Mouse (Mus musculus): Measurements from ENCODE around the gene Entpd5. TPM values are rescaled to one million over a fixed set of nuclear protein-coding genes. Genes with fewer than 3 reads are reported as not detected.

The Entpd5 gene
- polyA plus RNA-seq, 2 experiments: 7.7 to 12.2 TPM

DNA sequence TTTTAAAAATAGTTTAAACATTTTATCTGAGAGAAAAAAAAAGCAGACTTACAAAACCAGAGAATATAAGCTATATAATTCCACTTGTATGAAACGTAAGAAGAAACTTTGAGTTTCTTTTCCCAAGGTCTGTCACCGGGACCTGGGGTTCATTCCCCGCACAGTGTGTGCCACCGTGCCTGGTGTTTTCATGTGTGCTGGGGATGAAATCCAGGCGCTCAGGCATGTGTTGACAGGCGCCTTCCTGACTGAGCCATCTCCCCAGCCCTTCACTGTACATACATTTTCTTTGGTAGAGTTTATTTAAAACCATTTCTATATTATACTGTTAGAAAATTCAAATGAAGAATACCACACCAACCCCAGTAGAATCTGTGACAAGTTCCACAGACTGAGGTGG is 18.5 kb downstream of the Entpd5 start:
- no peak for DNase-seq (ENCODE audit: low spot score)
- no peak overlapping the region for H3K9ac ChIP-seq (ENCODE audit: low read depth, low read length, severe bottlenecking)
- WGBS: 63% methylated on average over 6 of the region's 6 CpGs
- H3K36me3 ChIP-seq (ENCODE audit: control insufficient read depth, insufficient read depth, low read length): no peaks in the 10 kb centered on the region
- no peak overlapping the region for H3K27ac ChIP-seq (replicated peaks; ENCODE audit: low read depth, low read length)
- H3K9me3 ChIP-seq (ENCODE audit: control insufficient read depth, low read length): no peaks in the 10 kb centered on the region
- no peak overlapping the region for H3K4me3 ChIP-seq (replicated peaks; ENCODE audit: low read length)
- H3K4me2 ChIP-seq (replicated peaks; ENCODE audit: low read depth, low read length, severe bottlenecking): no peak overlapping the region
- TF ChIP-seq POLR2A (IDR thresholded peaks at IDR 0.05; ENCODE audit: borderline replicate concordance, extremely low read depth, insufficient read depth, insufficient read length): no peak
- no peaks in the 10 kb centered on the region for H3K27me3 ChIP-seq (ENCODE audit: control insufficient read depth, insufficient read depth, low read length)
- H3K4me1 ChIP-seq (ENCODE audit: control insufficient read depth, insufficient read depth, low read length): no peaks in the 10 kb centered on the region
- no peak for ATAC-seq (ENCODE audit: low FRiP score, low read depth)

DNA sequence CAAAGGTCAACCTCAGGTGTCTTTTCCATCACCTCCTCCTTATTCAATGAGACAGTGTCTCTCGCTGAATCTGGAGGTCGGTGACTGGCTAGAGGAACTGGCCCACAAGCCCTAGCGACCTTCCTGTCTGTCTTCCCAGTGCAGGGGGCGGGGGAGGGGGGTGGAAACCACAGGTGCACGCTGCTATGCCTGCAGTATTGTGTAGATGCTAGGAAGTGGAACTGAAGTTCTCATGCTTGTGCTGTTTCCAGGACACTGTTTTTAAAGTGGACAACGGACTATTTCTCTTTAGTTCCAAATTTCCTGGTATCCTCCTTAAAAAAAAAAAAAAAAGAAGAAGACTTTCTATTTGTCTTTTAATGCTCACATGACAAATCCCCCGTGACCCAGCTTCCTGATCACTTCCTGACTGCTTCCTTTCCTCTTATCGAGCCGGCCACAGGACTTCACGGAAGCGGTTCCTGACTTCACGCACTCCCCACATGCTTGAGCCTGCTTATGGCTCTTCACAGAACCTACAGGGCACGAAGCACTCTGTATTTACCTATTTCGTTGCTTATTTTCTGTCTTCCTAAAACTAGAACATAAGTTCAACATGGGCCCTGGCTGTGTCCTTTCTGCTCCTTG is 19.9 kb downstream of the Entpd5 start:
- Histone ChIP-seq H3K9me3 (ENCODE audit: control insufficient read depth, low read length) (no peaks in the 10 kb centered on the region), H3K36me3 (ENCODE audit: control insufficient read depth, insufficient read depth, low read length) (no peaks in the 10 kb centered on the region), H3K4me2 (replicated peaks; ENCODE audit: low read depth, low read length, severe bottlenecking) (no peak overlapping the region), H3K4me3 (replicated peaks; ENCODE audit: low read length) (no peak overlapping the region), H3K4me1 (ENCODE audit: control insufficient read depth, insufficient read depth, low read length) (no peaks in the 10 kb centered on the region), H3K27ac (replicated peaks; ENCODE audit: low read depth, low read length) (no peak overlapping the region), H3K9ac (ENCODE audit: low read depth, low read length, severe bottlenecking) (no peak overlapping the region), H3K27me3 (ENCODE audit: control insufficient read depth, insufficient read depth, low read length) (no peaks in the 10 kb centered on the region)
- ATAC-seq (ENCODE audit: low FRiP score, low read depth) (no peak), DNase-seq (ENCODE audit: low spot score) (no peak)
- no peak for TF ChIP-seq POLR2A (IDR thresholded peaks at IDR 0.05; ENCODE audit: borderline replicate concordance, extremely low read depth, insufficient read depth, insufficient read length)
- WGBS: 70% methylated on average over 14 of the region's 14 CpGs

DNA sequence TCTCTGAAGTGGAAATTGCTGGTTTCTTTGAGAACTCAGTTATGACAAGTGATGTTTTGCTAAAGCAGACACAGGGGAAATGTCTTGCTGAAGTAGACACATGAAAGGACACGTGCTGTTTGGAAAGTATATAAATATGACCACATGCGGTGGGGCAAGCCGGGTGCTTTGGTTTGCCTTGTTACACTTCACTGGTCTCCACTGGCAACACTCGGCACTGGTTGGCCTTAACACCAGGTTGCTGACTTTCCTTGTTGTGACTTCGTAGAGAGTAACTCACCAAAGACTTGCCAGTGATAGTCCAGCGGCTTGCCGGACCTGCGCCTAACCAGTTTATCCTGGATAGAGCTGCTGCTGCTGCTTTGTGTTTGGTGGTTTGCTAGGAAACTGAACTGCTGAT is 20.7 kb downstream of the Entpd5 start:
- Histone ChIP-seq H3K4me3 (replicated peaks; ENCODE audit: low read length) (no peak overlapping the region), H3K9ac (ENCODE audit: low read depth, low read length, severe bottlenecking) (no peak overlapping the region), H3K27ac (replicated peaks; ENCODE audit: low read depth, low read length) (no peak overlapping the region), H3K9me3 (ENCODE audit: control insufficient read depth, low read length) (no peaks in the 10 kb centered on the region), H3K27me3 (ENCODE audit: control insufficient read depth, insufficient read depth, low read length) (no peaks in the 10 kb centered on the region), H3K4me1 (ENCODE audit: control insufficient read depth, insufficient read depth, low read length) (no peaks in the 10 kb centered on the region), H3K36me3 (ENCODE audit: control insufficient read depth, insufficient read depth, low read length) (no peaks in the 10 kb centered on the region), H3K4me2 (replicated peaks; ENCODE audit: low read depth, low read length, severe bottlenecking) (no peak overlapping the region)
- TF ChIP-seq POLR2A (IDR thresholded peaks at IDR 0.05; ENCODE audit: borderline replicate concordance, extremely low read depth, insufficient read depth, insufficient read length): no peak
- DNase-seq (ENCODE audit: low spot score): no peak
- no peak for ATAC-seq (ENCODE audit: low FRiP score, low read depth)
- 89% methylated on average over 8 of the region's 8 CpGs for WGBS

DNA sequence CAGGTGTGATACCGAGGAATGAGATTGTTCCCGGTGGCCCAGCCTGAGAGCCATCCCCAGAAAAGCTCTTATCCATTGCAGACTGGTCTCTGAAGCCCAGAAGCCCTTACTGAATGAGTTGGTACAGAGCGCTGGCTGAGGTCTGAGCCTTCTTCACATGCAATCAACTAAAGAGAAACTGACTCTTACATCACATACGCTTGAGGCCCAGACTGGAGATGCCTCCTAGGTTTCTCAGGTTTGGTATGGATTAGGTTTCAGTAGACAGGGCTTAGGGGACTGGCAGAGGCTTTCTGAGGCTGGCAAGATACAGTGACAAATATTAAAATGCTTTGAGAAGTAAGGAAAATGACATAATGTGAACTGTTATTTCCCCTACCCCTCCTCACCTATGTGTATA is 23.4 kb downstream of the Entpd5 start:
- 92% methylated on average over 4 of the region's 4 CpGs for WGBS
- H3K27ac ChIP-seq (replicated peaks; ENCODE audit: low read depth, low read length): no peak overlapping the region
- no peak for DNase-seq (ENCODE audit: low spot score)
- no peak overlapping the region for H3K9ac ChIP-seq (ENCODE audit: low read depth, low read length, severe bottlenecking)
- H3K36me3 ChIP-seq (ENCODE audit: control insufficient read depth, insufficient read depth, low read length): no peaks in the 10 kb centered on the region
- no peak for TF ChIP-seq POLR2A (IDR thresholded peaks at IDR 0.05; ENCODE audit: borderline replicate concordance, extremely low read depth, insufficient read depth, insufficient read length)
- H3K4me1 ChIP-seq (ENCODE audit: control insufficient read depth, insufficient read depth, low read length): no peaks in the 10 kb centered on the region
- ATAC-seq (ENCODE audit: low FRiP score, low read depth): no peak
- no peaks in the 10 kb centered on the region for H3K9me3 ChIP-seq (ENCODE audit: control insufficient read depth, low read length)
- H3K4me3 ChIP-seq (replicated peaks; ENCODE audit: low read length): no peak overlapping the region
- H3K4me2 ChIP-seq (replicated peaks; ENCODE audit: low read depth, low read length, severe bottlenecking): no peak overlapping the region
- H3K27me3 ChIP-seq (ENCODE audit: control insufficient read depth, insufficient read depth, low read length): no peaks in the 10 kb centered on the region

DNA sequence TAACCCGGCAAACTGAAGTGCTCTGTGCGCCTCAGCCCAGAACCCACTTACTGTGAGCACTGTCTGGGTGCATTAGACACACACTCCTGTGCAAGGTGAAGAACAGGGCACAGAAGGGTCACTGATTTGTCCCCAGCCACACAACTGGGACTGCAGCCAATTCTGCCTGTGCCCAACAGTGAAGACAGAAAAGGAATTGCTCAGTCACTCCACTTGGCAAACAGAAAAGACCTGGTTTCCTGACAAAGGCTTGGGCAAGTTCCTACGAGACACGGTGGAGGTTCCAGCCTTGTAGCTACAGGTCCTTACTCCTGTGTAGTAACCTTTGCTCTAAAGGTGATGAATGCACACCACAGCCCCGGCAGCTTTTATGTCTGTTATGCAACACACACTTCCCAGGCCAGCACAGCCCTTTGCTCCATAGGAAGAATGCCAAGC is 24.2 kb downstream of the Entpd5 start:
- Histone ChIP-seq H3K36me3 (ENCODE audit: control insufficient read depth, insufficient read depth, low read length) (no peaks in the 10 kb centered on the region), H3K9ac (ENCODE audit: low read depth, low read length, severe bottlenecking) (no peak overlapping the region), H3K9me3 (ENCODE audit: control insufficient read depth, low read length) (no peaks in the 10 kb centered on the region), H3K27me3 (ENCODE audit: control insufficient read depth, insufficient read depth, low read length) (no peaks in the 10 kb centered on the region), H3K4me2 (replicated peaks; ENCODE audit: low read depth, low read length, severe bottlenecking) (no peak overlapping the region), H3K27ac (replicated peaks; ENCODE audit: low read depth, low read length) (no peak overlapping the region), H3K4me1 (ENCODE audit: control insufficient read depth, insufficient read depth, low read length) (no peaks in the 10 kb centered on the region), H3K4me3 (replicated peaks; ENCODE audit: low read length) (no peak overlapping the region)
- ATAC-seq (ENCODE audit: low FRiP score, low read depth): no peak
- no peak for DNase-seq (ENCODE audit: low spot score)
- no peak for TF ChIP-seq POLR2A (IDR thresholded peaks at IDR 0.05; ENCODE audit: borderline replicate concordance, extremely low read depth, insufficient read depth, insufficient read length)
- whole genome bisulfite sequencing: 72% methylated on average over 5 of the region's 5 CpGs

Measured in limb, embryonic 14.5 days (tissue).